Mouse (Mus musculus) layer of hippocampus, postnatal 10 days (tissue): Measurements from ENCODE around the gene Polr1e. TPM values are rescaled to one million over a fixed set of nuclear protein-coding genes. Genes with fewer than 3 reads are reported as not detected.
"Not testable (repeated sequence)": the region's sequence is repeated elsewhere in the genome, so short reads cannot be mapped to it uniquely, and the experiment has no call there.

Experiments
- DNase-seq, 2 experiments: peaks; one replicate each; pipeline ENCODE4 v3.0.0; 2021; ENCODE audit warnings: low spot score in 2 of 2
- total RNA-seq, 2 experiments: library from RNA; stranded (reverse); gene quantifications; 2 replicates each; pipeline ENCODE4 v1.2.3; 2021

Polr1e gene
- total RNA-seq, 2 experiments from 2014 or later: 17.2 to 17.4 TPM

GRCm38 (mm10) chr4:45047956-45048355 is 29.6 kb downstream of the Polr1e start:
- peak in 1 of 2 experiments; percentile 27 for DNase-seq

- DNase-seq: peak; percentile 30
Measured at GRCm38 (mm10) chr4:45054862-45055261, 36.5 kb downstream of the Polr1e start.

- peak; percentile 33 to 35 for DNase-seq
Measured at GRCm38 (mm10) chr4:45055451-45055850, 37.1 kb downstream of the Polr1e start.

- not testable (repeated sequence) for DNase-seq
Measured at GRCm38 (mm10) chr4:45063836-45064235, 45.5 kb downstream of the Polr1e start.

GRCm38 (mm10) chr4:45064577-45064976 is 46.2 kb downstream of the Polr1e start:
- no peak for DNase-seq

- DNase-seq: no peak
Measured at GRCm38 (mm10) chr4:45066036-45066730, 47.8 kb downstream of the Polr1e start.

GRCm38 (mm10) chr4:45067742-45068141 is 49.4 kb downstream of the Polr1e start:
- DNase-seq: no peak

GRCm38 (mm10) chr4:45072261-45072973 is 54.0 kb downstream of the Polr1e start:
- DNase-seq: no peak

GRCm38 (mm10) chr4:45073544-45073943 is 55.2 kb downstream of the Polr1e start:
- DNase-seq: no peak

GRCm38 (mm10) chr4:45081041-45081440 is 62.7 kb downstream of the Polr1e start:
- peak; percentile 18 to 30 for DNase-seq

GRCm38 (mm10) chr4:45082951-45083350 is 64.6 kb downstream of the Polr1e start:
- peak in 1 of 2 experiments; percentile 25 for DNase-seq

GRCm38 (mm10) chr4:45083487-45083886 is 65.1 kb downstream of the Polr1e start:
- DNase-seq: peak; percentile 37 to 45

GRCm38 (mm10) chr4:45084021-45084894 is 65.9 kb downstream of the Polr1e start, which contains the start of gene Fbxo10:
Gene Fbxo10, minus strand, starts transcription at chr4:45084604.
- DNase-seq: peak; percentile 88 to 93

- DNase-seq: no peak
Measured at GRCm38 (mm10) chr4:45084895-45085290, 66.5 kb downstream of the Polr1e start.

Other genes starting within 250 kb of the Polr1e start
- gene Grhpr, start 37.2 kb upstream of the Polr1e start, total RNA-seq: 10 to 100 TPM; 13.0 to 15.1 TPM
- gene Zbtb5, start 6.2 kb upstream of the Polr1e start, total RNA-seq: 10 to 100 TPM; 18.3 to 18.5 TPM
- 10 to 100 TPM; 31.6 to 35.5 TPM for gene Fbxo10, start 66.0 kb downstream of the Polr1e start, total RNA-seq
- gene Tomm5, start 89.5 kb downstream of the Polr1e start, total RNA-seq: 10 to 100 TPM; 61.4 to 69.8 TPM
- gene Frmpd1, start 166.3 kb downstream of the Polr1e start, total RNA-seq: 10 to 100 TPM; 18.4 to 19.5 TPM